Mouse (Mus musculus) B cell, adult 67 days (primary cell): ENCODE data around the gene Mast4. TPM values are rescaled to one million over a fixed set of nuclear protein-coding genes. Genes with fewer than 3 reads are reported as not detected.

Source experiments
- total RNA-seq, 2 experiments: library from RNA; stranded (reverse); gene quantifications; 4 replicates each; pipeline ENCODE4 v1.2.4; 2023

Mast4 gene
- total RNA-seq: 10 to 100 TPM; 96.7 to 98.0 TPM

DNA sequence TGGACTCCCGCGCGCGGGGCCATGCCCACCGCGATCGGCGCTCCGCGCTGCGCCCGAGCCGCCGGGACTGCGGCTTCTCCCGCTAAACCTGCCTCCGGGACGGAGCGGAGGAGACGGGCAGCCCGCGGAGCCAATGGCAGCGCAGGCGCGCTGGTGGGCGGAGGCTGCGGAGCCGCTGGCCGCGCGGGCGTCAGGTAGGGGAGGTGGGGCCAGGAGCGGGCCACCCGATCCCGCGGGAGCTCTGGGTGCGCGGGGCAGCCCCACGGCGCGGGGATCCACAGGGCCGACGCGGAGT lies at the start of gene Mast4:
Gene Mast4, minus strand, starts transcription at position 106 of the 295 bp plus-strand sequence.

DNA sequence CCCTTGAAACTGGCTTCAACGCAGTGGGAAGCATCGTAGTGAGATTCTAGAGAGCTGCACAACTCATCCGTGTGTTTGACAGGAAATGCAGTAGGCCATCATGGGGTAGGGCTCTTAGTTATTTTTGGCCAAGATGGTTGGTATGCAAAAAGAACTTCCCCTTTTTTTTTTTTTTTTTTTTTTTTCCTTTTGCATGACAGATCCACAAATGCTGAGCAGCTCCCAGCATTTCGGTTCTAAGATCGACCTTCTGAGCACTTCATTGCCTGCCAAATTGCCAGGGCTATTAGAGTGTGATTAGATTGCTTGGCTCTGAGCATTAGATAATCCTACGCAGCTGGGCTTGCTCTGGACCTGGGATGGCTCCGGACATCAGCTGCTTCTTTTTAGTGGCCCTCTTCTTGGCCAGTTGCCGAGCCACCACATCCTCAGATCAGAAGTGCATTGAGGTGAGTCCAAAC lies 640.9 kb downstream of the Mast4 start, which contains the start of gene Cd180:
Gene Cd180, plus strand, starts transcription at position 218 of the 461 bp plus-strand sequence.

